Comparison of ENCODE assay signal across 1 mouse cellular context in the genomic region with DNA sequence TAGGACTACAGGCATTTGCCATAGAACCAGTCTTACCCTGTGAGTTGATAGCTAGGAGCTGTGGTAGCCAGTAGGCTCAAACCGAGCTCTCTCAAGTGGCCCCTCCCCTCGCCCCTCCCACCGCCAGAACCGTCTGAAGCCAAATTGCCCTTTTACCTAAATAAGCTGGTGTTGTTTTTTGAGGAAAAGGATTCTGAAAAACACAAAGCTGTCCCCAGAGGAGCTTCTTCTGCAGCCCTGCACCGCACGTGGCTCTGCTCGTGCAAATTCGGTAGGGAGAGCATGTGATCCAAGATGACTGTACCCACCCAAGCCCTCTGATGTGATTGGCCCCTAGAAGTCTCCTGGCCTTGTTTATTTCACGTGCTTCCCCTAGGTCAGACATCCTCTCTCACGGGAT.
TF ChIP-seq lines count a peak whose summit lies in the region.

No protein-coding gene starts in this region.

TF ChIP-seq in MEL, 35 proteins besides CTCF, POLR2A, EP300 and RAD21:
- TF ChIP-seq ETS1 (IDR thresholded peaks at IDR 0.05; ENCODE audit: low read depth, low read length): peak; percentile 39; the same call in 1 of the 2 replicates
- no peak for TF ChIP-seq POLR2AphosphoS5 (IDR thresholded peaks at IDR 0.05; ENCODE audit: borderline replicate concordance, low read depth, low read length)
- TF ChIP-seq CHD2 (IDR thresholded peaks at IDR 0.05; ENCODE audit: low read length): no peak
- peak; percentile 98 for TF ChIP-seq MYC (IDR thresholded peaks at IDR 0.05; ENCODE audit: low read depth, low read length)
- TF ChIP-seq ZC3H11A (IDR thresholded peaks at IDR 0.05; ENCODE audit: low read depth, low read length): no peak
- TF ChIP-seq ZNF384 (IDR thresholded peaks at IDR 0.05; ENCODE audit: low read depth, low read length): no peak
- TF ChIP-seq RCOR1 (IDR thresholded peaks at IDR 0.05; ENCODE audit: low read depth, low read length): no peak
- TF ChIP-seq TCF12 (IDR thresholded peaks at IDR 0.05; ENCODE audit: low read depth, low read length): no peak
- TF ChIP-seq MXI1 (IDR thresholded peaks at IDR 0.05; ENCODE audit: low read depth, low read length): peak; percentile 98
- TF ChIP-seq ZMIZ1 (IDR thresholded peaks at IDR 0.05; ENCODE audit: low read depth, low read length): no peak
- no peak for TF ChIP-seq MEF2A (IDR thresholded peaks at IDR 0.05; ENCODE audit: extremely low read depth, insufficient replicate concordance, low read depth, low read length, poor library complexity, severe bottlenecking)
- no peak for TF ChIP-seq ELF1 (IDR thresholded peaks at IDR 0.05; ENCODE audit: low read depth, low read length)
- peak; percentile 60; the same call in 1 of the 2 replicates for TF ChIP-seq TBP (IDR thresholded peaks at IDR 0.05; ENCODE audit: low read depth, low read length)
- TF ChIP-seq MYB (IDR thresholded peaks at IDR 0.05; ENCODE audit: low read depth, low read length): no peak
- TF ChIP-seq CHD1 (IDR thresholded peaks at IDR 0.05; ENCODE audit: low read depth, low read length): no peak
- peak; percentile 53 for TF ChIP-seq MAZ (IDR thresholded peaks at IDR 0.05; ENCODE audit: low read depth, low read length)
- TF ChIP-seq MAFK (IDR thresholded peaks at IDR 0.05; ENCODE audit: borderline replicate concordance, low read depth, low read length): no peak
- TF ChIP-seq BHLHE40 (IDR thresholded peaks at IDR 0.05; ENCODE audit: borderline replicate concordance, low read depth, low read length): peak; percentile 93
- peak in 1 of 2 experiments; percentile 54; a peak in 1 of 4 replicates for TF ChIP-seq USF2 (IDR thresholded peaks at IDR 0.05; ENCODE audit: borderline replicate concordance in 1 of 2, insufficient read depth in 1 of 2, low read depth in 1 of 2, low read length in 2 of 2)
- no peak for TF ChIP-seq KAT2A (conservative IDR thresholded peaks at IDR 0.05; ENCODE audit: low read depth, low read length)
- no peak for TF ChIP-seq POLR2AphosphoS2 (IDR thresholded peaks at IDR 0.05; ENCODE audit: low read length)
- peak; percentile 91 for TF ChIP-seq USF1 (IDR thresholded peaks at IDR 0.05; ENCODE audit: low read depth, low read length)
- peak; percentile 98 for TF ChIP-seq MAX (IDR thresholded peaks at IDR 0.05; ENCODE audit: low read length)
- TF ChIP-seq HCFC1 (IDR thresholded peaks at IDR 0.05; ENCODE audit: low read depth, low read length): no peak
- no peak for TF ChIP-seq JUND (IDR thresholded peaks at IDR 0.05; ENCODE audit: low read depth, low read length)
- TF ChIP-seq GATA1 (IDR thresholded peaks at IDR 0.05; ENCODE audit: low read depth, low read length): peak; percentile 35; the same call in 1 of the 2 replicates
- TF ChIP-seq SIN3A (IDR thresholded peaks at IDR 0.05; ENCODE audit: low read length): peak; percentile 84; the same call in 1 of the 2 replicates
- TF ChIP-seq E2F4 (IDR thresholded peaks at IDR 0.05; ENCODE audit: borderline replicate concordance, low read depth, low read length): no peak
- no peak for TF ChIP-seq SMC3 (IDR thresholded peaks at IDR 0.05; ENCODE audit: low read depth, low read length)
- TF ChIP-seq TAL1 (IDR thresholded peaks at IDR 0.05; ENCODE audit: low read length): no peak
- TF ChIP-seq GABPA (IDR thresholded peaks at IDR 0.05; ENCODE audit: low read depth, low read length): no peak
- TF ChIP-seq NRF1 (IDR thresholded peaks at IDR 0.05; ENCODE audit: insufficient read depth, low read depth, low read length, poor library complexity, severe bottlenecking): no peak
- no peak for TF ChIP-seq ZKSCAN1 (IDR thresholded peaks at IDR 0.05; ENCODE audit: low read depth, low read length)
- peak; percentile 36 for TF ChIP-seq NELFE (IDR thresholded peaks at IDR 0.05; ENCODE audit: low read depth, low read length)
- TF ChIP-seq UBTF (IDR thresholded peaks at IDR 0.05; ENCODE audit: borderline replicate concordance, insufficient read depth, low read depth, low read length): no peak
